Mouse (Mus musculus): ENCODE results near the gene Akap8. TPM values are rescaled to one million over a fixed set of nuclear protein-coding genes. Genes with fewer than 3 reads are reported as not detected.

Akap8 gene
- polyA plus RNA-seq, 1 experiment from 2014 or later = 44.3 TPM

GRCm38 (mm10) chr17:32269151-32269550 lies 51.9 kb downstream of the Akap8 start:
- Histone ChIP-seq H3K4me3 (ENCODE audit: low read depth, low read length) (no peak overlapping the region), H3K9ac (ENCODE audit: low read depth, low read length) (no peak overlapping the region), H3K4me1 (ENCODE audit: control insufficient read depth, insufficient read depth, low read length) (no peaks in the 10 kb centered on the region), H3K27me3 (ENCODE audit: control insufficient read depth, insufficient read depth, low read length) (no peaks in the 10 kb centered on the region), H3K4me2 (no peak overlapping the region), H3K36me3 (ENCODE audit: control insufficient read depth, insufficient read depth, low read length) (no peaks in the 10 kb centered on the region; the same call in 1 of the 2 replicates), H3K9me3 (replicated peaks; ENCODE audit: control insufficient read depth, low read length) (no peaks in the 10 kb centered on the region), H3K27ac (ENCODE audit: low read depth, low read length) (no peak overlapping the region)
- ATAC-seq (replicated peaks; ENCODE audit: insufficient number of reproducible peaks, low FRiP score, low TSS enrichment) = no peak
- 84% methylated on average over 7 of the region's 7 CpGs for WGBS (ENCODE audit: insufficient replicate concordance)

- ATAC-seq (replicated peaks; ENCODE audit: insufficient number of reproducible peaks, low FRiP score, low TSS enrichment) = no peak
- no peaks in the 10 kb centered on the region for H3K4me1 ChIP-seq (ENCODE audit: control insufficient read depth, insufficient read depth, low read length)
- H3K4me2 ChIP-seq = no peak overlapping the region
- no peaks in the 10 kb centered on the region for H3K9me3 ChIP-seq (replicated peaks; ENCODE audit: control insufficient read depth, low read length)
- H3K4me3 ChIP-seq (ENCODE audit: low read depth, low read length) = no peak overlapping the region
- no peak overlapping the region for H3K27ac ChIP-seq (ENCODE audit: low read depth, low read length)
- no peaks in the 10 kb centered on the region for H3K27me3 ChIP-seq (ENCODE audit: control insufficient read depth, insufficient read depth, low read length)
- H3K36me3 ChIP-seq (ENCODE audit: control insufficient read depth, insufficient read depth, low read length) = no peaks in the 10 kb centered on the region; the same call in 1 of the 2 replicates
- no peak overlapping the region for H3K9ac ChIP-seq (ENCODE audit: low read depth, low read length)
- WGBS (ENCODE audit: insufficient replicate concordance) = 94% methylated on average over 3 of the region's 3 CpGs
Observed at GRCm38 (mm10) chr17:32268540-32268960, 52.5 kb downstream of the Akap8 start.

- Histone ChIP-seq H3K36me3 (ENCODE audit: control insufficient read depth, insufficient read depth, low read length) (no peaks in the 10 kb centered on the region; the same call in 1 of the 2 replicates), H3K4me2 (no peak overlapping the region), H3K27me3 (ENCODE audit: control insufficient read depth, insufficient read depth, low read length) (no peaks in the 10 kb centered on the region), H3K4me3 (ENCODE audit: low read depth, low read length) (no peak overlapping the region), H3K9me3 (replicated peaks; ENCODE audit: control insufficient read depth, low read length) (no peaks in the 10 kb centered on the region), H3K4me1 (ENCODE audit: control insufficient read depth, insufficient read depth, low read length) (no peaks in the 10 kb centered on the region), H3K9ac (ENCODE audit: low read depth, low read length) (no peak overlapping the region), H3K27ac (ENCODE audit: low read depth, low read length) (no peak overlapping the region)
- ATAC-seq (replicated peaks; ENCODE audit: insufficient number of reproducible peaks, low FRiP score, low TSS enrichment) = no peak
- WGBS (ENCODE audit: insufficient replicate concordance) = 86% methylated on average over 2 of the region's 2 CpGs
Observed at GRCm38 (mm10) chr17:32268096-32268495, 52.9 kb downstream of the Akap8 start.

DNA sequence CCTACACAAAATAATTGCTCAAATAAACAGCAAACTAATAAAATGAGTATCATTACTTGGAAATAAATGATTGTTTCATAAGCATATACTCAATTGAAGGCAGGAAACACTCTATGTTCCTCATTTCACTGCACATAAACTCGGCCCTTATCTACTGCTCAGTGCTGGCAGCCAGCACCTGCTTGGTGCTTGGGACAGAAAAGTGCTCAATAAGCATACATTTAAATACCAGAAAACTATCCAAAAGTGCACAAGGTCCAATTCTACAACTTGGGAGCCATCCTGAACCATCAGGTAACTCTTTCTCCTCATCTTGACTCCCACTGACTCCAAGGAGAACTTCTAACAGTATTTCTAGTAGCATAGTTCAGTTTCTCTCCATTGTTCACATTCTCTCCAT lies 53.4 kb downstream of the Akap8 start:
- WGBS (ENCODE audit: insufficient replicate concordance) = 76% methylated on average over 1 of the region's 1 CpGs
- no peak overlapping the region for H3K27ac ChIP-seq (ENCODE audit: low read depth, low read length)
- no peak overlapping the region for H3K4me2 ChIP-seq

DNA sequence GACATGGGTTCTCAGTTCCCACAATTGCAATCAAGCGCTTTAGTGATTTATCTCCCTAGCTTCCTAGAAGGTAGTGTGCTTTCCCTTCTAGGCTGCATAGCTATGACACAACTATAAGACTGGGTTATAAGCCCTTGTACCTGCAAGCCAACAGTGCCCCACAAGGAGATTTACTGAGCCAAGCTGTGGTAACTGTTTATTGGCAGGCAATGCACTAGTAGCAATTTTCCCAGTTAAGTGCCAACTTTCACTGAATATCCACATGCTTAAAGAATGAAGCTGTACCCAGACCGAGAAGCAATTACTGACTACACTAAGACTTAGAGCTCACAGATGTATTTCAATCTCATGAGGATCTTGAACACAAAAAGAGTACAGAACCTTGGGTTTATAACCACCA lies 57.4 kb downstream of the Akap8 start:
- ATAC-seq (replicated peaks; ENCODE audit: insufficient number of reproducible peaks, low FRiP score, low TSS enrichment) = no peak
- Histone ChIP-seq H3K9ac (ENCODE audit: low read depth, low read length) (no peak overlapping the region), H3K27me3 (ENCODE audit: control insufficient read depth, insufficient read depth, low read length) (no peaks in the 10 kb centered on the region), H3K9me3 (replicated peaks; ENCODE audit: control insufficient read depth, low read length) (no peaks in the 10 kb centered on the region), H3K4me2 (no peak overlapping the region), H3K27ac (ENCODE audit: low read depth, low read length) (no peak overlapping the region), H3K4me3 (ENCODE audit: low read depth, low read length) (no peak overlapping the region), H3K4me1 (ENCODE audit: control insufficient read depth, insufficient read depth, low read length) (peaks cover 2% of the 10 kb centered on the region), H3K36me3 (ENCODE audit: control insufficient read depth, insufficient read depth, low read length) (no peaks in the 10 kb centered on the region; the same call in 1 of the 2 replicates)
- WGBS (ENCODE audit: insufficient replicate concordance) = 92% methylated on average over 2 of the region's 2 CpGs

More for the DNA sequence above, 53.4 kb downstream of the Akap8 start:
- Histone ChIP-seq H3K4me1 (ENCODE audit: control insufficient read depth, insufficient read depth, low read length) (no peaks in the 10 kb centered on the region), H3K27me3 (ENCODE audit: control insufficient read depth, insufficient read depth, low read length) (no peaks in the 10 kb centered on the region), H3K36me3 (ENCODE audit: control insufficient read depth, insufficient read depth, low read length) (no peaks in the 10 kb centered on the region; the same call in 1 of the 2 replicates), H3K9ac (ENCODE audit: low read depth, low read length) (no peak overlapping the region), H3K9me3 (replicated peaks; ENCODE audit: control insufficient read depth, low read length) (no peaks in the 10 kb centered on the region), H3K4me3 (ENCODE audit: low read depth, low read length) (no peak overlapping the region)
- ATAC-seq (replicated peaks; ENCODE audit: insufficient number of reproducible peaks, low FRiP score, low TSS enrichment) = no peak

DNA sequence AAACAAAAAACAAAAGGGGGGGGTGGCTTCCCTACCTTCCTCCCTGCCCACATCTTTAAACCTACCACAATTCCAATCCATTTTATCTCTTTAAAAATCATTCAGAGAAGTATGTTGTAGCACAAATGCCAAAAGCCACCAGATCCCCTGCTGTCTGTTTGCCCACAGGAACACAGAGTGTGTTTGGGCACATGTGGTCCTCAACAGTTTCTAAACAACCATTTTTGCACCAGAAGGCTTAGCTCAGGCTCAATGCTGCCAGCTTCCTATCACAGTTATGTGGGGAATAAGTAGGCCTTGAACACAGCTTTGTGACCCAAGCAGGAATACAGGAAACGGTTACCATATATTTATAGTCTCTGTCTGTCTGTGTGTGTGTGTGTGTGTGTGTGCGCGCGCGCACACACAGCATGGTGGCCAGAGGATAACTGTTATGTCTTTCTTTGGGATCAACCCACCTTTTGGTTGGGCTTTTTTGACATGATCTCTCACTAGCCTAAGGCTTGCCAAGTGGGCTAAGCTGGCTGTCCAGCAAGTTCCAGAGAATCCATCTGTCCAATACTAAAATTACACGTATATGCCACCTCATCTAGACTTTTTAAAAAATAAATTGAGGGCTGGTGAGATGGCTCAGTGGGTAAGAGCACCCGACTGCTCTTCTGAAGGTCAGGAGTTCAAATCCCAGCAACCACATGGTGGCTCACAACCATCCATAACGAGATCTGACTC lies 58.0 kb downstream of the Akap8 start:
- Histone ChIP-seq H3K9me3 (replicated peaks; ENCODE audit: control insufficient read depth, low read length) (no peaks in the 10 kb centered on the region), H3K4me3 (ENCODE audit: low read depth, low read length) (no peak overlapping the region), H3K27me3 (ENCODE audit: control insufficient read depth, insufficient read depth, low read length) (no peaks in the 10 kb centered on the region), H3K4me1 (ENCODE audit: control insufficient read depth, insufficient read depth, low read length) (peaks cover 9% of the 10 kb centered on the region), H3K9ac (ENCODE audit: low read depth, low read length) (no peak overlapping the region), H3K4me2 (no peak overlapping the region), H3K36me3 (ENCODE audit: control insufficient read depth, insufficient read depth, low read length) (no peaks in the 10 kb centered on the region), H3K27ac (ENCODE audit: low read depth, low read length) (no peak overlapping the region)
- ATAC-seq (replicated peaks; ENCODE audit: insufficient number of reproducible peaks, low FRiP score, low TSS enrichment) = no peak
- WGBS (ENCODE audit: insufficient replicate concordance) = 89% methylated on average over 8 of the region's 8 CpGs

DNA sequence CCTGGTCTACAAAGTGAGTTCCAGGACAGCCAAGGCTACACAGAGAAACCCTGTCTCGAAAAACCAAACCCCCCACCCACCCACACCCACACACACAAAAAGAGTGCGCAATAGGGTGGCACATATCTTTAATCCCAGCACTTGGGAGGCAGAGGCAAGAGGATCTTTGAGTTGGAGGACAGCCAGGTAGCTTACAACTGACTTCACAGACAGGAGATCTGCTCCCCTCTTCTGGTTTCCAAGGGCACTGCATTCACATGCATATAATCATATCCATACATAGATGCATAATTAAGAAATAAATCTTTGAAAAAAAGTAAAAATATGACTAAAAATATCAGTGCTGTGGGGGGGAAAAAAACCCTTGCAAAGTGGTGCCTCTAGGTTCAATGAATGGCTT lies 62.2 kb downstream of the Akap8 start:
- H3K36me3 ChIP-seq (ENCODE audit: control insufficient read depth, insufficient read depth, low read length) = no peaks in the 10 kb centered on the region
- no peaks in the 10 kb centered on the region for H3K9me3 ChIP-seq (replicated peaks; ENCODE audit: control insufficient read depth, low read length)
- H3K4me1 ChIP-seq (ENCODE audit: control insufficient read depth, insufficient read depth, low read length) = peaks cover 23% of the 10 kb centered on the region
- no peak for ATAC-seq (replicated peaks; ENCODE audit: insufficient number of reproducible peaks, low FRiP score, low TSS enrichment)
- no peak overlapping the region for H3K4me3 ChIP-seq (ENCODE audit: low read depth, low read length)
- no peak overlapping the region for H3K4me2 ChIP-seq
- H3K9ac ChIP-seq (ENCODE audit: low read depth, low read length) = no peak overlapping the region
- 92% methylated on average over 2 of the region's 2 CpGs for WGBS (ENCODE audit: insufficient replicate concordance)
- no peak overlapping the region for H3K27ac ChIP-seq (ENCODE audit: low read depth, low read length)
- H3K27me3 ChIP-seq (ENCODE audit: control insufficient read depth, insufficient read depth, low read length) = no peaks in the 10 kb centered on the region

DNA sequence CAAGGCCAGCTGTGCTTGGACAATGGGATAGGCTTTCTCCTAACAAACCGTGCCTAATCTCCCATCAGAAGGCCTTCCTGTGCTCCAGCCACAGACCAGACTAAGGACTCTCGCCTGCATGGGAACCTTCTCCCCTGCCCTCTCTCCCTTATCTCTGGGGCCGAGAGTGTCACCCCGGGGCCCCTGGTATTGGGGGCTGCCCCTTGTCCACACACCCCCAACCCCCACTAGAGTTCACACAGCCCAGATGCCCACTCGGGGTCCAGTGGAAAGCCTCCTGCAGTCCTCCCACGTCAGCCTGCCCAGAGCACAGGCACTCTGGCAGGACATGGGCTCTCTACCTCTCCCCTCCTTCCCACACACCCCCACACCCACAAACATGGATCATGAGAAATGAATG lies 63.1 kb downstream of the Akap8 start:
- Histone ChIP-seq H3K27me3 (ENCODE audit: control insufficient read depth, insufficient read depth, low read length) (no peaks in the 10 kb centered on the region), H3K9me3 (replicated peaks; ENCODE audit: control insufficient read depth, low read length) (no peaks in the 10 kb centered on the region), H3K4me2 (peak overlapping the region; percentile 51), H3K9ac (ENCODE audit: low read depth, low read length) (no peak overlapping the region), H3K4me3 (ENCODE audit: low read depth, low read length) (no peak overlapping the region), H3K36me3 (ENCODE audit: control insufficient read depth, insufficient read depth, low read length) (no peaks in the 10 kb centered on the region), H3K27ac (ENCODE audit: low read depth, low read length) (peak overlapping the region; percentile 76), H3K4me1 (ENCODE audit: control insufficient read depth, insufficient read depth, low read length) (peaks cover 23% of the 10 kb centered on the region)
- ATAC-seq (replicated peaks; ENCODE audit: insufficient number of reproducible peaks, low FRiP score, low TSS enrichment) = peak; percentile 52; the same call in 1 of the 2 replicates
- 28% methylated on average over 6 of the region's 6 CpGs for WGBS (ENCODE audit: insufficient replicate concordance)

DNA sequence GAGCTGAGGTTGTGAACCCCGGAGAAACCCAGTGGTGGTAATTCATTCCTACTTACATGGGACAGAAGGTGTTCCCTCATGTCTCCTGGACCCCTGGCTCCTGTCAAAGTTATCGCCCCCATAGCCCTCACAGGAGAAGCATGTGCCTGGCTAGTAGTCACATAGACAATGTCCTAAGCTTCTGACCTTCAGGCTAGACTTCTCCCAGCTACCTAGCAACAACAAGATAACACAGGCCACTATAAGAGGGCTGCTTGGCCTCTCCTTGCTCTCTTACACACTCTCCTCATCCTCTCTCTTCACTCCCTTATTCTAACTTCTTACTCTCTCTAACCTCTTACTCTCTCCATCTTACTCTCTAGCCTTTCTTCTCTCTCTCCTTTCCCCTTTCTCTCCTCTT lies 63.6 kb downstream of the Akap8 start:
- Histone ChIP-seq H3K4me1 (ENCODE audit: control insufficient read depth, insufficient read depth, low read length) (peaks cover 23% of the 10 kb centered on the region), H3K9me3 (replicated peaks; ENCODE audit: control insufficient read depth, low read length) (no peaks in the 10 kb centered on the region), H3K27me3 (ENCODE audit: control insufficient read depth, insufficient read depth, low read length) (no peaks in the 10 kb centered on the region), H3K9ac (ENCODE audit: low read depth, low read length) (no peak overlapping the region), H3K36me3 (ENCODE audit: control insufficient read depth, insufficient read depth, low read length) (no peaks in the 10 kb centered on the region), H3K4me3 (ENCODE audit: low read depth, low read length) (no peak overlapping the region), H3K4me2 (peak overlapping the region; percentile 51), H3K27ac (ENCODE audit: low read depth, low read length) (peak overlapping the region; percentile 76; the same call in 1 of the 2 replicates)
- 52% methylated on average over 2 of the region's 2 CpGs for WGBS (ENCODE audit: insufficient replicate concordance)
- ATAC-seq (replicated peaks; ENCODE audit: insufficient number of reproducible peaks, low FRiP score, low TSS enrichment) = peak; percentile 52; the same call in 1 of the 2 replicates
